Mouse (Mus musculus) MN1 (cell line): Measurements from ENCODE around the gene Sfrp2.

Experiments used
- DNase-seq: peaks from one replicate; pipeline ENCODE4 v3.0.0-alpha.2; 2016; ENCODE audit warnings: low spot score

Gene Sfrp2

DNA sequence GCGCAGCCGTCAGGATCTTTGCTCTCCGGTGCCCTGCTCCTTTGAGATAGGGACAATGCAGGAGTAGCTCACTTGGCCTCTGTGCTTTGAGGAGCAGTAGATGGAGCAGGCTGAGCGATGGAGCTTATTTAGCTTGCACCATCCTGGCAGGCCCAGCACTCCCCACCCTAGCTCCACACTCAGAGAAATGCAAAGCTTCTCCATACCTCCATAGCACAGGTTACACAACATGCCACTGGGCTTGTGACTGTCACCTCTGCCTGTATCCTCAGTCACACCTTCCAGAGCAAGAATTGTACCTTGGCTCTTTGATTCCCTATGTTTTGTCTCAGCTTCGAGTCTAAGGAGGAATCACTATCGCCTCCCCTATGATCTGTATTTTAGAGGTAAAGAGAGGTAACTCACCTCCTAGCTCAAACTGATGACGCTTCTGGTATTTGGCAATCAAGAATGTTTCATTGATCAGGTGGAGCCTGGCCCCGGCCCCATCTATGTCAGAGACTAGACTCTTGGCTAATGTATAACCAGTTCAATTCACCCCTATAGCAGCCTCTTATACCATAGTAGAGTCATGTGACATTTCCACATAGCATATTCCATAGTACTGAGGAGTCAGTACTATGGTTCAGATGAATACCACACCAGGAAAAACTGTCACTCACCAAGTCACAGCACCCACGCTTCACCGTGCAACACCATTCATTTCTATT, 5.2 kb downstream of the Sfrp2 start:
- no peak for DNase-seq

DNA sequence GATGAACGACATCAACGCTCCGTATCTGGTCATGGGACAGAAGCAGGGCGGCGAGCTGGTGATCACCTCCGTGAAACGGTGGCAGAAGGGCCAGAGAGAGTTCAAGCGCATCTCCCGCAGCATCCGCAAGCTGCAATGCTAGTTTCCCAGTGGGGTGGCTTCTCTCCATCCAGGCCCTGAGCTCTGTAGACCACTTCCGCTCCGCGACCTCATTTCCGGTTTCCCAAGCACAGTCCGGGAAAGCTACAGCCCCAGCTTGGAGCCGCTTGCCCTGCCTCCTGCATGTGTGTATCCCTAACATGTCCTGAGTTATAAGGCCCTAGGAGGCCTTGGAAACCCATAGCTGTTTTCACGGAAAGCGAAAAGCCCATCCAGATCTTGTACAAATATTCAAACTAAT, 7.2 kb downstream of the Sfrp2 start:
- no peak for DNase-seq

DNA sequence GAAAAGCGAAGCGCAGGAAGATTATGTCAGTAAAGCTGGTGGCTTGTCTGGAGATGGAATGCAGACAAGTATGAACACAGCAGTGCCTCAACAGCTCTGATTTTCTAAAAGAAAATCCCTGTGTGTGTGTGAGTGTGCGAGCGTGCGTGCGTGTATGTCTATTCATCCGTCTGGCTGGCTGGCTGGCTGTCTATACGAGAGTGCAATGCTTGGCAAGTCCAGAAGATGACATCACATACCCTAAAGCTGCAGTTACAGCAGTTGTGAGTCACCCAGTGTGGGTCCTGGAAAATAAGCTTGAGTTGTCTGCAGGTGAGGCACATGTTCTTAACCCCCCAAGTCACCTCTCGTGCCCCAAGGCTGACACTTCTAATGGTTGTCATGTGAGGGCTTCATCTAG, 9.3 kb downstream of the Sfrp2 start:
- DNase-seq: no peak

DNA sequence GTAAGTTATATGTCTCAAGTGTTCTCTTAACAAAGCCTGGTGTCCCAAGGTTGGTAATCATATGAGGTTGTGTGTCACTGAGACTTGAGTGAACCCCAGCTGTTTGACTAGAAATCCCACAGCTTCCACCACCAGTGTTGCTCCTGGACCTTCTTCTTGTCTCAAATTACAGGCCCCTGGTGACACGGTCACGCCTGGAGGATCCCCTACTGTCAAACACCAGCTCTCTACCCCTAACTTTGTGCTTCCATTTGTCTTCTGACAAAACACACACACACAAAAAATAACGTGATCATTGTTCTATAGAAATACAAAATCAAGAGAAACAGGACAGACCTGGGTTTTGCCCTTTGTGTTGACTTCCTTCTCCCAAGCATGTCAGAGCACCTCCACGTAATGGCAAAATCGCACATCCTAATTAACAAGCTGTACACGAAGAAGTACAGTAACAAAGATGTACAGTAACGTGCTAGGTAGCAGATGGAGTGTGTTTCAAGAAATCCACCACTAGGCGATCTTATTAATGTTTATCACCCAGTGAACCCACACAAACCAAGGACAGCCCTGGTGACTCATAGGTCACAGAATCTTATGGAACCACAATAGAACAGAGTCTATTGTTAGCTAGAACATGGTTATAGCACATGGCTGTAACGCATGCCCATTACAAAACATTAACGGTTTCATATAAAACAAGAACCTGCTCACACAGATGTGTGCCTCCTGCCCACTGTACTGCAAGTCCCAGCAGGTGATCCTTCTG, 15.5 kb downstream of the Sfrp2 start:
- DNase-seq: no peak

DNA sequence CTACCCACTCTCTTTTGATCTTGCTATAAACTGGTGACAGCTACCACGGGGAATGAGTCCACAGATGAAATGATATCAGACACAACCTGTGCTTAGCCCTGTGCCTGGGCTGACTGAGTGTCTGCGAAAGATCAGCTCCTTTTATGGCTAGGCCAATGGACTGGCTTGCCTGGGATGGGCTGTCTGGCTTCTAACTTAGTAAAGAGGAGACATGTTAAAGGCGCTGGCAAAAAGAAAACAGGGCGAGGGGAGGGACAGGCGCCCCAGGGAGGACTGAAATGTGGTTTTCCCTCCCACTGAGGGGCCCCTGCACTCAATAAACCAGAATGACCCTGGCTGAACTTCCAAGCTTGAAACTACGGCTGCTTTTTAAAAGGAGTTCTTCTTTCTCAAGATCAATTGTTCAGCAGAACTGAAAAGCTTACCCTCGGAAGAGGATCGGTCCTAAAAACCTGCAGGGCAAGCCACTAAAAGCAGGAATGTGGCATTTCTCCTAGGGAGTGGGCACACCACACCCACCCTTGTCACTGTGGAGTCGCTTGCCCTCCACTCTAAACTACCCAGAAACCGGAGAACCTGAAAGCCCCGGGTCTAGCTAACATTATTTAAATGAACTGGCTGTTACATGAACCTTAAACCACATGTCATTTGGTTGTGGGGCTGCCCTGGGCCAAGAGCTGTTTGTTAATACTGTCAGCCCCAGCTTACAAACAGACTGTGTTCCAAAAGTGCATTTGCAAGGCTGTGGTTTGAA, 17.8 kb downstream of the Sfrp2 start:
- no peak for DNase-seq

DNA sequence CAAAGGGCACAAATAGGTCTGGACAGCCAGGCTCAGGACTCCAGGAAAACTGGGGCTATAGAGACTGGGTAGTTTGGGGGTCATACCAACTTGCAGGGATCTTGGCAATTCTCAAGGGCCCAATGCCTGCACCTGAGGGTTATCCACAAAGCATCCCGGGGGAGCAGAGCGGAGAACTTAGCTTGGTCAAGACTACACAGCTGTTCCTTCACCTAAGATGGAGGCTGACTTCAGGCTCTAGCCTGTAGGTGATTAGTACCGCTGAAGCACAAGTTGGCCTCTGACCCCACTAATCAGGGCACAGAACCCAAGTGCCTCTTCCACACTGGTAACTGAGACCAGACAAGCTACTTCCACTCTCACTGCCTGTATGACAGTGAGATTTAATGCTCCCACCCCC, 18.6 kb downstream of the Sfrp2 start:
- DNase-seq: no peak

DNA sequence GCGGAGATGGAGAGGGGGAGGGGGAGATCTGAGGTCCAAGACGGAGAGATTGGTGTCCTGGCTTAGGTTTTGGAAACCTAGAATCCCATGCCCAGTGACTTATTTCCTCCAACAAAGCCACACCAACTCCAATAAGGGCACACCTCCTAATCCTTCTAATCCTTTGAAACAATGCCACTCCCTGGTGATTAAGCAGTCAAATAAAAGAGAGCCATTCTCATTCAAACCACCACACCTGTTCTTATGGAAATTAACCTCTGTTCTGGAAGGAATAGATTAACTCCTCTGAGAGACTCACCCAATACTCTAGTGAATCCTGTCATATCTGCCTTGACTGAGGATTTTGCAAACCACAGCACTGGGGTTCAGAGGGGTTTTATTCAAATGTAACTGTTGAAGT, 21.0 kb downstream of the Sfrp2 start:
- DNase-seq: no peak

DNA sequence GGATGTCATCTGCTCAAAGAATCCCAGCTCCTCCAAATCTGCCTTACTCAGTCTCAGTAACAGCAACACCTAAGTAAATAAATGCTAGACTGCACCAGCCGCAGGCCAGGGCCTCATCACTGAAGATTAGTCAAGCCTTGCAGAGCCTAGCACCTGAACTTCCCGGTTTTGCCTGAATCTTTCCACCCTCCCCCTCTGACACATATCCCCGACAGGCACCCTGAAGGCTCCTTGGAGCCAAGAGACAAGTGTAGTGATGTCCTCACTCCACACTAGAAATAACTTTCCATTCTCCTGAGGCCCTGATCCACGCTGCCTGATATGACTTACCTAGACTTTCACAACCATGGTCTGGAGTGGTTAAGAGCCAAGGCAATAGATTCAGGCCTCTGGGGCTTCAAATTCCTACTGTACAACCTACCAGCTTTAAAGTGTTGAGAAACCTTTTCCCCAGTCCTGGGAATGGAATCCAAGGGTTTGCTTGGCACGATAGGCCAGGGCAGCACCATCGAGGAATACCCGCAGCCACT, 21.7 kb downstream of the Sfrp2 start:
- no peak for DNase-seq

DNA sequence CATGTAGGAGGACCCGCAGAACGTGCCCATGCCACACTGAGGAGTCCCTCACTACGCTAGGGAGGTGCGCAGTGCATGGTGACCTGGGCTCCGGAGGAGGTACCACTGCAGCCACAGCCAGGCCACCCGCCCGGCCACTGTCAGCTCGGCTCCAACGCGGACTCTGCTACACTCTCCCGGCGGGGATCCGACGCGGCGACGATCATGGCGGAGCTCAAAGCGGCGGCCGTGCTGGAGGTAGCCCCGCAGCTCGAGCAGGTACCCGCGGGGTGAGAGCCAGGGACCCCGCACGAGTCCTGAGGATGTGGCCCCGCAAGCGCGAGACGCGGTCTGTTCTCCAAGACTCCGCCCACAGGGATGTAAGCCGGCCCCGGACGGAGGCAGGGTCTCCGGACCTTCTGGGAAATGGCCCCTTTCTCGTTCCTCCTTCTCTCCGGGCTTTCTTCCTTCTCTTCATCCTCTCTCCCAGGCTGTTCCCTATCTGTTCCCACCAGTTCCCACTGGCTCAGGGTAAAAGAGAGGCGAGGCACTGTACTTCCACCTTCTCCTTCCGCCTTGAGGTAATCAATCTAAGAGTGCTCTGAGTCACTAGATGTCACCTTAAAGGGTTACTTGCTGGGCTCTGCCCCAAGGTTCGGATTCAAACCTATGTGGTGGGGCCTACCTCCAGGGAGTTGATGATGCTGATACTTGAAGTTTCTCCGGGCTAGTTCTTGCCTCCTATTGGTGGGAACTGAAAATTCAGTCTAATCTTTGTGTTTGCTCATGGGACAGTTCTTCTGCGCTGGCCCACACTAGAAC, 23.7 kb downstream of the Sfrp2 start:
- no peak for DNase-seq

DNA sequence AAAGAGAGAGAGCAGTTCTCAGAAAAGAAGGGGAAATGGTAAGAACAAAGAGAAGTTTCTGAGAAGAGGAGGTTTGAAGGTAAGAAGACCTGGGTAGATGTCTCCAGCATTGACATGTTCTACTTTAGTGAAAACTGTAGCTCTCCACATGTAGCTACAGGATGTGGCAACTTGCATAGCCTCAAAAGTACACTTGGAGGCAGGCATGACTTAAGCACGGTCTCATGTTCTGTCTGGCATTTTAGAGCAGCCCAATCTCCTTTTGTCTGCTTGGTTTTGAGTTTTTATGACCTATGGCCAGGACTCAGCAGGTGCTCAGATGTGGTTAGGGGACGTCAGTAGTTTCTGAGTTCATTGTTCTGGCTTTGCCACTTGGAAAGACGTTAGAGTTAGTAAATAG, 25.3 kb downstream of the Sfrp2 start:
- DNase-seq: no peak

DNA sequence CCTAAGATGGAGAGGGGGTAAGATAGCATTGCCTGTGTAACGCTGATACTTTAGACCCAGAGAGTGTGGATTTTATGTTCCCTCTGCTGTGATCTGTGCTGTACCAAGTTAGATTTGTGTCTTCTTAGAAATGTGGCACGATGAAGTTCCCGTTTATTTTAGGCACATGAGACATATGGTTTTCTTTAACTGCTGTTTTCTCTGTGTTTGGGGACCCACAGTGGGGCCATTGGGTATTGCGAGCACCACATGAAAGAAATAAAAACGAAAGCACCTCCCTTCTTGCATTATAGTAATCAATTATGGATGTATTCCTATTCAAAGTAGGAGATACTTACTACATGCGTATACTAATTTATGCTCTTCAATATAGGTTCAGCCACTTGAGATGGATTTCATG, 31.0 kb downstream of the Sfrp2 start:
- DNase-seq: no peak

DNA sequence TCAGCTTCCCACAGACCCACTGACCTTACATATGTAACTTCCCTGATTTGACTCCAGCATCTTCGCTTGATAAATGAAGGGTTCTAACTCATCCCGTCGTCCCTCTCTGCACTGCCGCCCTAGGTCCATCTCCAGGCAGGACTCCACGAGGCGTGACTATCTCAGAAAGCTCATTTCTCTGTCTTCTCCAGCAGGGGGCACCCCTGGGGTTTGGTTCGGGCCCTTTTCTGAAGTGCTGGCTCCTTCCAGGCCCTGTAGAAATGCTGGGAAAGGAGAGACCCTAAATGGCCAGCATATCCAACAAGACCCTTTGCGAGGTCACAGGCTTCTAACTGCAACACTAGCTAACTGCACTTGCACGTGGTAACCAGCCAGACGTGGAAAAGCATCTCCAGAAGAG, 31.7 kb downstream of the Sfrp2 start:
- DNase-seq: peak; percentile 12

DNA sequence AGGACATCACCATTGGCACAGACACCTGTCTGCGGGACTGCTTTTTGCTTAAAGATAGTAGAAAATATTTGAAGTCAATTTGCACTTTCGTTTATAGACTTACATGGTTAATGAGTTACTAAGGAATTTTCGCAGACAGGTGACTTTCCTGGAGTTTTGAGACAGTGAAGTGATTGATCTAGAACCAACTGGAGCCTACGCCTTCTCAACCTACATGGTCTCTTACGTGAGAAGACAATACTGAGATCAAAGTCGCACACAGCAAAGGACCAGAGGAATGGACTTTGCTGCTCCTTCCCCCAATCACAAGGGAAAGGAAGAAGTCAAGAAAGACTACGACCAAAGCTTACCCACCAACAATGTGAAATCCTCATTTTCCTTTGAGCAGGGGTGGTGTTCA, 33.4 kb downstream of the Sfrp2 start:
- DNase-seq: no peak

DNA sequence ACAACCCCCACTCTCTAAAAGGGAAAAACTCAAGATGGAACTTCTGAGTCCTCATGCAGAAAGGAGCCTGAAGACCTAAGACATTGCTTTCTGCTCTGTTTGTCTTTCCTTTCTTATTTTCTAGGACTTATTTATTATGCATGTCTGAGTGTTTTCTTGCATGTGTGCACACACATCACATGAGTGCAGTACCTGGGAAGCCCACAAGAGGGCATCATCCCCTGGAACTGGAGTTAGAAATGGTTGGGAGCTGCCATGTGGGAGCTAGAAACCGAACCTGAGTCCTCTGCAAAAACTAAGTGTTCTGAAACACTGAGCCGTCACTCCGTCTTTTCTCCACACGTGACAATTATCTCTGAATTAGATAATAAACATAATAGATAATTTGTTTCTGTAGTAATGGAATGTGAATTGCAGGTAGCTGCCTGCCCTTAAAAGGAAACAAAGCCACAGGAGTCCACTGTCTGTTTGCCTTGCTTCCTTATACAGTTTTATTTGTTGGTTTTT, 35.6 kb downstream of the Sfrp2 start:
- DNase-seq: no peak

DNA sequence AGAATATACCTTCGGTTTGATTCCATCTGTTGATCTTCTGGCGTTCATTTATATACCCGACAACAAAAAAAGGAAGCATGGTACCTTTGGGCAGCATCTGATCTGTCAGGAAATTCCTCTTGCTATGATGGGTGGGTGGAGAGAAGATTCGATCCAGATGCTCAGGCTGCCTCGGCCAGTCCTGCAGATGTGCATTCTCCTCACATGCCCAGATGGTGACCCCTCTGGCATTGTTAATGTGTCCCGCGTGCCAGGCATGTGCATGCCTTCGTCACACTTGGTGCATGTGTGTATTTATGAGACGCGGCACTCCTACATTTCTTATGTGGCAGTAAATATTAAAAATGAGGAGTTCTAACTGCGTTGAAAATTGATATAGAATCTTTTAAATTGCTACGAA, 42.4 kb downstream of the Sfrp2 start:
- DNase-seq: no peak

DNA sequence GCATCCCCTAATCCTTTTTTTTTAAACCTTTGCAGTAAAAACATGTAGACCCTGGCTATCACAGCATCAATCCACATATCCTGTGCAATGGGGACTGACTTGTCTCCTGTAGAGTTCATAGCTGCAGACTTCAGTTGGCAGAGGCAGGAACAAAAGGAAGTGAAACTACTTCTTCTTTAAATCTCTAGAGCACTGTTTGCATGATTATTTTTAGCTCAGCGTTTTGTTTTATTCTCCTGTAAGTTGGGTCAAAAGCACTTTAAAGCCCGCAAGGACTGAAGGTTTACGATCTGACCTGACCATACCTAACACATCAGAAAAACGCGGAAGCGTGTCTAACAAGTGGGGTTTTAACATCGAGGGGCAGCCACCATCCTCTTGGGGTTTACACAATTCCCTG, 45.9 kb downstream of the Sfrp2 start:
- no peak for DNase-seq

DNA sequence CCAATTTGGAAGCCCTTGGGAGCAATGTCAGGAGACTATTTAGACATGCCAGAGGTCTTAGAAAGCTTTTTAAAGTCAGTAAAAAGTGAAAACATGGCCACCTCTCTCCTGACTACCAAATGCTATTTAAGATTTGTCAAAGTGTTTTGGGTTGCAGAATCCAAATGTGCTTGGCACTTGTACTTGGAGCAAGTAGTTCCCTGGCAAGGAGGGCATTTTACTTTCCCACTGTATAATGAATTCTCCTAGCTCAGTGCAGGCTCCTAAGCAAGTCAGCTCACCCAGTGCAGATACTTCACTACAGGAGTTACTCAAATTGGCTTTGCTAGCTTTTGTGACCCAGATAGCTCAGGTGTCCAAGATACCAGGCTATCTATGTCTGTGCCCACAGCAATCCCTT, 46.7 kb downstream of the Sfrp2 start:
- DNase-seq: no peak

DNA sequence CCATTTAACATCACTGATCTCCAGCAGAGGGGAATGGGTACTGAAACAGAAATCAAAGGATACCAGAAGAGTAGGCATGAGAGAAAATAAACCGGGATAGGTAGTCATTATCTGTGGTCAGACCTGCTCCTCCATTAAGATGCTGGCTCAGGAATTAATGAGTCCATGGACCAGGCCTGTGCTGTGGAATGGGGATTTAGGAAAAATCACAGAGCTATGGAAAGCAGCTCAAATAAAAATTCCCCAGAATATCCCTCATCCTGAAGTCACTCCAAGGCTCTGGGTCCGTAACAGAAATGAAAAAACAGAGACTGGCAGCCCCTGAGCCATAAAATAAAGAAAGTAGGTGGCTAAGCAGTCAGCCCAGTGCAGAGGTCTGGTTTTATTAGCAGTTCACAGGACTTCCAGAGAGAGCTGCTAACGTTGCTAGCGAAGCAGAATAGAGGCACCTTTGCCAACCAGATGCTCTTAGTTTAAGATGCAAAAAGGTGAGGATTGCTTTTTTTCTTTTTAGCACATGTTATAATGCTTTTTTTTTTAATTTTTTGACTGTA, 50.3 kb downstream of the Sfrp2 start:
- DNase-seq: no peak

DNA sequence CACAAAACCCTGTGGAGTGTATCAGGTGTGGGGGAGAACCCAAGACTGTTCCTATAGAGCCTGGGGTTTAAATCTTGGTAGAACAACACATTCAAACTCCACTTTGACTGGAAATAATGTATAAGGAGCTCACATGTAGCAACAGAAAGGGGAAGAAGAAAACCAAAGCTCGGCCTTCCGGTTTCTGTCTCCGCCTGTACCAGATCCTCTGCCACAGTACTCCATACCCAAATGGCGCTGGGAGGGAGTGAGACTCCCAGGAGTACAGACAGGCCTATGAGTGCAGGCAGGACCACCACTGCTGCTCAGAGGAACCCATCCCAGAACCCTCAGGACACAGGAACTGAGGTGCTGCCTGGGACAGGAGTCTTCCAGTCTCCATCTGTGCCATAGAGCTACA, 57.7 kb downstream of the Sfrp2 start:
- no peak for DNase-seq
